Mouse (Mus musculus) hindbrain, embryonic 16.5 days (tissue): Measurements from ENCODE around the gene Cd44. TPM values are rescaled to one million over a fixed set of nuclear protein-coding genes. Genes with fewer than 3 reads are reported as not detected.

Experiments used
- ATAC-seq: fragments of 200-750 bp; cut with Nextera tagmentation; 2 replicates; pipeline ENCODE4 v1.8.0; 2017; ENCODE audit warnings: moderate TSS enrichment, moderate library complexity
- H3K27ac ChIP-seq: fragments of 300-500 bp; sonication (generic); 2 replicates; pipeline ENCODE4 v1.5.1; 2014; ENCODE audit warnings: low read depth, mild to moderate bottlenecking, control low read depth, low read length, moderate library complexity
- H3K27me3 ChIP-seq: fragments of 300-500 bp; sonication (generic); replicated peaks from 2 replicates; pipeline ENCODE4 v1.6.1; 2014; ENCODE audit warnings: low read length; ENCODE audit not compliant: control insufficient read depth, insufficient read depth
- H3K36me3 ChIP-seq: fragments of 300-500 bp; sonication (generic); 2 replicates; pipeline ENCODE4 v1.6.1; 2014; ENCODE audit warnings: mild to moderate bottlenecking, low read length, moderate library complexity, mixed read lengths; ENCODE audit not compliant: control insufficient read depth, insufficient read depth
- H3K4me1 ChIP-seq: fragments of 300-500 bp; sonication (generic); 2 replicates; pipeline ENCODE4 v1.6.1; 2014; ENCODE audit warnings: low read depth, low read length; ENCODE audit not compliant: control insufficient read depth, insufficient read depth
- H3K4me2 ChIP-seq: fragments of 300-500 bp; sonication (generic); 2 replicates; pipeline ENCODE4 v1.6.1; 2014; ENCODE audit warnings: mild to moderate bottlenecking, low read length, control low read depth, moderate library complexity
- H3K4me3 ChIP-seq: fragments of 300-500 bp; sonication (generic); 2 replicates; pipeline ENCODE4 v1.5.1; 2014; ENCODE audit warnings: mild to moderate bottlenecking, low read length, control low read depth, moderate library complexity
- H3K9ac ChIP-seq: fragments of 300-500 bp; sonication (generic); 2 replicates; pipeline ENCODE4 v1.6.1; 2014; ENCODE audit warnings: low read depth, mild to moderate bottlenecking, control low read depth, low read length, moderate library complexity
- H3K9me3 ChIP-seq: fragments of 300-500 bp; sonication (generic); 2 replicates; pipeline ENCODE4 v1.6.1; 2014; ENCODE audit warnings: mild to moderate bottlenecking, low read length, moderate library complexity; ENCODE audit not compliant: control insufficient read depth
- WGBS: fragments of 180-500 bp; shearing (Covaris S2); extraction: QIAGEN DNeasy Blood & Tissue Kit; methylation state at CpG from one replicate; pipeline ENCODE4 v1.1.7; 2014; 5-methylcytosine and 5-hydroxymethylcytosine counted together
- polyA plus RNA-seq: library from polyadenylated mRNA; unstranded; fragments of >200 nt; fragmentation: Nextera tagmentation; extraction: Ambion mirVana; gene quantifications from 2 replicates; pipeline ENCODE4 v1.2.1, GENCODE M21; 2015

Cd44 gene
- 4.7 and 5.1 TPM in 2 replicates for polyA plus RNA-seq

- ATAC-seq, result peak; percentile 84
- peak within 1 kb of the TSS; percentile 50 for H3K9ac ChIP-seq
- H3K27me3 ChIP-seq, result peaks cover 2% of the 10 kb centered on the region; the same call in 1 of the 2 replicates
- H3K9me3 ChIP-seq, result no peaks in the 10 kb centered on the region
- no peaks in the 10 kb centered on the region for H3K36me3 ChIP-seq
- peak within 1 kb of the TSS; percentile 40 for H3K4me3 ChIP-seq
- peaks cover 7% of the 10 kb centered on the region for H3K4me1 ChIP-seq
- no peak within 1 kb of the TSS for H3K27ac ChIP-seq
- peak within 1 kb of the TSS; percentile 72 for H3K4me2 ChIP-seq
- 3% methylated on average over 29 of the region's 29 CpGs for WGBS
Measured at GRCm38 (mm10) chr2:102900875-102901827, at the start of gene Cd44. Gene Cd44 (minus strand): TSS chr2:102901665.

GRCm38 (mm10) chr2:102948481-102948857, 47.0 kb upstream of the Cd44 start:
- Histone ChIP-seq H3K4me2 (no peak overlapping the region), H3K9ac (no peak overlapping the region), H3K27ac (no peak overlapping the region), H3K4me1 (peaks cover 10% of the 10 kb centered on the region), H3K27me3 (no peaks in the 10 kb centered on the region), H3K9me3 (no peaks in the 10 kb centered on the region), H3K4me3 (no peak overlapping the region), H3K36me3 (no peaks in the 10 kb centered on the region)
- ATAC-seq, result no peak
- 79% methylated on average over 4 of the region's 4 CpGs for WGBS

DNA sequence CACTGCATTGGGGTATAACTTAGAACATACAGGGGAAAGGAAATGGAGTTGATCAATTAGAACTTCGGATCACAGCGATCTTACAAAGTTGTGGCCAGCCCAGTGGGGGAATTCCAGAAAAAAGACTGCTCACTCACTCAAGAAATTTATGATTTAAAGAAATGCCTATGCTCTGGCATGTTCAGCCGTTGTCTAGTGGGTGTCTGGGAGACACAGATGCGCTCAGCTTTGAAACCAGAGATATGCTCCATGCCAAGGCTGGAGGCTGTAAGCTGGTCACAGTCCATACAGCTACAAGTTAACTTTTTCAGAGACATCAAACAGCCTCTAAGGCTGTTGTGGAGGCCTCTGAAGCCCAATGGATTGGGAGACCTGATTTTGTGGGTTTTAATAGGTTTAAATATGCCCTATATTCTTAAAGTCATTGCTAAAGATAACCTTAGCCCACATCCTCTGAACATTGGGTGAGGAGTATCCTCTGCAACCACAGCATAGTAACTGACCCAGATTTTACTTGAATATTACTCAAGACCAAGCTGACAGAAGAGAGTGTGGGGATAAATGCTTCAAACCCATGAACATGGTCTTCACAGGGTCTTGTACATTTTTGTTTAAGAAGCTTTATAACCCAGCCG, 46.5 kb upstream of the Cd44 start:
- 92% methylated on average over 5 of the region's 5 CpGs for WGBS
- Histone ChIP-seq H3K4me3 (no peak overlapping the region), H3K9me3 (no peaks in the 10 kb centered on the region), H3K4me1 (peaks cover 10% of the 10 kb centered on the region), H3K4me2 (no peak overlapping the region), H3K36me3 (no peaks in the 10 kb centered on the region), H3K27me3 (no peaks in the 10 kb centered on the region), H3K9ac (no peak overlapping the region), H3K27ac (no peak overlapping the region)
- ATAC-seq, result no peak

DNA sequence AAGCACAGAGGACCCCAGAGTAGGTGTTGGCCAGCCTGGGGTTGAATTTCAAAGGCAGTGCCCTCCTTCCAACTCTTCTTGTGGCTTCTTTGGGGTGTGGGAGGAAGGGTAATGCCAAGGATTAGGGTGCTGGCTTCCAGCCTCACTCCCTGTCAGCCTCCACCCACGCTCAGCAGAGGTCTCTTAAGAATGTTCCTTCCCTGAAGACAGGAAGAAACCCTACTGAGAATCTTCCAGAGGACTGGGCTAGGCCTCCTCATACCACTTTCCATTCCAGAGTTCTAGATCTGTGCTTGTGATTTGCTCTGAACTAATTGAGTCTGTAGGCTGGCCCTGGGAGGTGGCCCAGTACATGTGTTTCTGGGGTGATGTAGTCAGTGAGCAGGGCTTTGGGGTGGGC, 43.6 kb upstream of the Cd44 start:
- H3K9ac ChIP-seq, result no peak overlapping the region
- H3K27me3 ChIP-seq, result no peaks in the 10 kb centered on the region
- peaks cover 11% of the 10 kb centered on the region for H3K4me1 ChIP-seq
- H3K4me3 ChIP-seq, result no peak overlapping the region
- no peaks in the 10 kb centered on the region for H3K36me3 ChIP-seq
- WGBS, result 53% methylated on average over 1 of the region's 1 CpGs
- H3K9me3 ChIP-seq, result no peaks in the 10 kb centered on the region
- H3K4me2 ChIP-seq, result no peak overlapping the region
- ATAC-seq, result no peak
- no peak overlapping the region for H3K27ac ChIP-seq

DNA sequence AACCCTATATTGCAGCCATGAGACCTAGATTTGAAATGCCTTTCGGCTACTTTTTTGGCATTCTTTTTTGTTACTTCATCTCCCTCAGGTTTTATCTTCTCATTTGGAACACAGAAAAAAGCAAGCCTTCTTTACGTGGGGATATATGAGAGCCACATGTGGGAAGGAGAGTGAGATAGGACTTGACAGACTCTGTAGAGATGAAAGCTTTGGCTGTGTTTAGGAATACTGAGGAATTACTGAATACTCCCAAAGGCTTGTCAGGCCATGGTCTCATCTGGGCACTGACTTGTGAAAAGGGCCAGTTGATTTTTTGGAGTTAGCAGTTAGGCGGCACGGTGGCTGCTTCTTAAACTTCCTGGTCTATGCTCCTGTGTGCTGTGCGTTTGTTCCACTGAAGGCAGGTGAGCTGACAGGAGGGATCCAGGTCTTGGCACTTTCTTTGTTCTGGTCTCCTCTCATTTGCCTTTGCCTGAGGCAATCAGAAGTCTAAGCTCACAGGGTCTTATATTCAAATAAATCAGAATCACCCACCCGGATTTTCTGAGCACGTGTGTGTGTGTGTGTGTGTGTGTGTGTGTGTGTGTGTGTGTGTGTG, 43.0 kb upstream of the Cd44 start:
- no peaks in the 10 kb centered on the region for H3K36me3 ChIP-seq
- no peaks in the 10 kb centered on the region for H3K27me3 ChIP-seq
- no peak overlapping the region for H3K9ac ChIP-seq
- 70% methylated on average over 7 of the region's 7 CpGs for WGBS
- H3K9me3 ChIP-seq, result no peaks in the 10 kb centered on the region
- ATAC-seq, result no peak
- H3K4me3 ChIP-seq, result no peak overlapping the region
- 0 out of 2 replicates have a peak overlapping the region, but pooled peaks have one; percentile 2 for H3K4me2 ChIP-seq
- peaks cover 11% of the 10 kb centered on the region for H3K4me1 ChIP-seq
- H3K27ac ChIP-seq, result peak overlapping the region; percentile 29; the same call in 1 of the 2 replicates

- H3K9me3 ChIP-seq, result no peaks in the 10 kb centered on the region
- H3K4me3 ChIP-seq, result no peak overlapping the region
- H3K27ac ChIP-seq, result peak overlapping the region; percentile 29; the same call in 1 of the 2 replicates
- H3K36me3 ChIP-seq, result no peaks in the 10 kb centered on the region
- H3K9ac ChIP-seq, result no peak overlapping the region
- 10% methylated on average over 6 of the region's 6 CpGs for WGBS
- peak; percentile 86 for ATAC-seq
- H3K27me3 ChIP-seq, result no peaks in the 10 kb centered on the region
- peak overlapping the region; percentile 2; the same call in 1 of the 2 replicates for H3K4me2 ChIP-seq
- H3K4me1 ChIP-seq, result peaks cover 11% of the 10 kb centered on the region
Measured at GRCm38 (mm10) chr2:102943983-102944382, 42.5 kb upstream of the Cd44 start.

DNA sequence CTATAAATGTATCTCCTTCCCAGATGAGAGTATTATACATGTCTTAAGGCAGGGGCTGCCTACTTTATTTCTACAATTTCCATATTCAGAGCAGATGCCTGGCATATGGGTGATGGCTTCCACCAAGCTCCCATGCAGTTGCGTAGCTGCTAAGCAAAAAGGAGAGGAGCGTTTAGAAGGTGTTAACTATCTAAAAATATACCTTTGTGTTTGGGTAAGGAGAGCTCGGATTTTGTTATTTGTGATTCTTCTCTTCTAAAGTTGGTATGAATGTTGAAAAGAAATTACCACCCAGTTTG, 41.3 kb upstream of the Cd44 start:
- Histone ChIP-seq H3K27me3 (no peaks in the 10 kb centered on the region), H3K9me3 (no peaks in the 10 kb centered on the region), H3K27ac (no peak overlapping the region), H3K9ac (no peak overlapping the region), H3K4me2 (no peak overlapping the region), H3K4me1 (peaks cover 11% of the 10 kb centered on the region), H3K4me3 (no peak overlapping the region), H3K36me3 (no peaks in the 10 kb centered on the region)
- no peak for ATAC-seq
- WGBS, result 87% methylated on average over 3 of the region's 3 CpGs

GRCm38 (mm10) chr2:102941937-102942781, 40.7 kb upstream of the Cd44 start:
- H3K9ac ChIP-seq, result no peak overlapping the region
- H3K4me1 ChIP-seq, result peaks cover 11% of the 10 kb centered on the region
- no peaks in the 10 kb centered on the region for H3K36me3 ChIP-seq
- no peaks in the 10 kb centered on the region for H3K9me3 ChIP-seq
- whole genome bisulfite sequencing, result 73% methylated on average over 10 of the region's 10 CpGs
- no peak overlapping the region for H3K27ac ChIP-seq
- H3K4me3 ChIP-seq, result no peak overlapping the region
- no peak for ATAC-seq
- no peaks in the 10 kb centered on the region for H3K27me3 ChIP-seq
- no peak overlapping the region for H3K4me2 ChIP-seq
